Mouse (Mus musculus) intestine, embryonic 16.5 days (tissue): ENCODE data around the gene Gfra1. TPM values are rescaled to one million over a fixed set of nuclear protein-coding genes. Genes with fewer than 3 reads are reported as not detected.

ENCODE experiments used
- ATAC-seq: fragments of 200-750 bp; cut with Nextera tagmentation; 2 replicates; pipeline ENCODE4 v1.8.0; 2017; ENCODE audit warnings: moderate TSS enrichment, moderate library complexity
- H3K27ac ChIP-seq: fragments of 300-500 bp; sonication (generic); 2 replicates; pipeline ENCODE4 v1.5.1; 2014; ENCODE audit warnings: mild to moderate bottlenecking, low read length
- H3K27me3 ChIP-seq: fragments of 300-500 bp; sonication (generic); replicated peaks from 2 replicates; pipeline ENCODE4 v1.6.1; 2014; ENCODE audit warnings: low read length, control low read depth, mixed read lengths; ENCODE audit not compliant: control insufficient read depth, insufficient read depth
- H3K36me3 ChIP-seq: fragments of 300-500 bp; sonication (generic); 2 replicates; pipeline ENCODE4 v1.6.1; 2014; ENCODE audit warnings: low read length, control low read depth; ENCODE audit not compliant: control insufficient read depth, insufficient read depth
- H3K4me1 ChIP-seq: fragments of 300-500 bp; sonication (generic); 2 replicates; pipeline ENCODE4 v1.6.1; 2014; ENCODE audit warnings: low read length, control low read depth, mixed read lengths; ENCODE audit not compliant: control insufficient read depth, insufficient read depth
- H3K4me2 ChIP-seq: fragments of 300-500 bp; sonication (generic); 2 replicates; pipeline ENCODE4 v1.6.1; 2014; ENCODE audit warnings: low read depth, low read length, control low read depth
- H3K4me3 ChIP-seq: fragments of 300-500 bp; sonication (generic); 2 replicates; pipeline ENCODE4 v1.5.1; 2014; ENCODE audit warnings: mild to moderate bottlenecking, low read length
- H3K9ac ChIP-seq: fragments of 300-500 bp; sonication (generic); 2 replicates; pipeline ENCODE4 v1.6.1; 2014; ENCODE audit warnings: low read depth, low read length
- H3K9me3 ChIP-seq: fragments of 300-500 bp; sonication (generic); 2 replicates; pipeline ENCODE4 v1.6.1; 2016; ENCODE audit warnings: low read length, control low read depth; ENCODE audit not compliant: control insufficient read depth
- WGBS: fragments of 180-500 bp; shearing (Covaris S2); extraction: QIAGEN DNeasy Blood & Tissue Kit; methylation state at CpG from one replicate; pipeline ENCODE4 v1.1.7; 2014; 5-methylcytosine and 5-hydroxymethylcytosine counted together
- polyA plus RNA-seq: library from polyadenylated mRNA; unstranded; fragments of >200 nt; fragmentation: Nextera tagmentation; extraction: Ambion mirVana; gene quantifications from 2 replicates; pipeline ENCODE4 v1.2.1, GENCODE M21; 2015

Gene Gfra1
- polyA plus RNA-seq, 1 experiment from 2014 or later, result 13.3 TPM

- no peaks in the 10 kb centered on the region for H3K4me1 ChIP-seq
- H3K9ac ChIP-seq, result no peak overlapping the region
- no peak for ATAC-seq
- H3K36me3 ChIP-seq, result no peaks in the 10 kb centered on the region
- no peak overlapping the region for H3K4me3 ChIP-seq
- no peak overlapping the region for H3K4me2 ChIP-seq
- H3K27me3 ChIP-seq, result no peaks in the 10 kb centered on the region
- no peak overlapping the region for H3K27ac ChIP-seq
- no peaks in the 10 kb centered on the region for H3K9me3 ChIP-seq
- 71% methylated on average over 5 of the region's 5 CpGs for WGBS
Observed at GRCm38 (mm10) chr19:58202627-58203026, 253.1 kb downstream of the Gfra1 start.

GRCm38 (mm10) chr19:58199679-58200078 lies 256.0 kb downstream of the Gfra1 start:
- Histone ChIP-seq H3K36me3 (no peaks in the 10 kb centered on the region), H3K4me2 (no peak overlapping the region), H3K27ac (no peak overlapping the region), H3K4me1 (no peaks in the 10 kb centered on the region), H3K27me3 (no peaks in the 10 kb centered on the region), H3K9me3 (no peaks in the 10 kb centered on the region), H3K9ac (no peak overlapping the region), H3K4me3 (no peak overlapping the region)
- 69% methylated on average over 5 of the region's 5 CpGs for WGBS
- ATAC-seq, result no peak

GRCm38 (mm10) chr19:58193733-58194456 lies 261.8 kb downstream of the Gfra1 start:
- Histone ChIP-seq H3K27ac (no peak overlapping the region), H3K36me3 (no peaks in the 10 kb centered on the region), H3K9ac (no peak overlapping the region), H3K4me1 (no peaks in the 10 kb centered on the region), H3K4me2 (no peak overlapping the region), H3K4me3 (no peak overlapping the region), H3K9me3 (no peaks in the 10 kb centered on the region), H3K27me3 (no peaks in the 10 kb centered on the region)
- 50% methylated on average over 7 of the region's 7 CpGs for WGBS
- ATAC-seq, result no peak

GRCm38 (mm10) chr19:58190947-58191346 lies 264.8 kb downstream of the Gfra1 start:
- Histone ChIP-seq H3K4me2 (no peak overlapping the region), H3K9me3 (no peaks in the 10 kb centered on the region), H3K9ac (no peak overlapping the region), H3K4me3 (no peak overlapping the region), H3K27ac (no peak overlapping the region), H3K36me3 (no peaks in the 10 kb centered on the region), H3K4me1 (no peaks in the 10 kb centered on the region), H3K27me3 (no peaks in the 10 kb centered on the region)
- 59% methylated on average over 2 of the region's 2 CpGs for WGBS
- ATAC-seq, result no peak

GRCm38 (mm10) chr19:58186558-58186957 lies 269.2 kb downstream of the Gfra1 start:
- 40% methylated on average over 4 of the region's 4 CpGs for WGBS
- no peak overlapping the region for H3K9ac ChIP-seq
- H3K27ac ChIP-seq, result no peak overlapping the region
- no peaks in the 10 kb centered on the region for H3K4me1 ChIP-seq
- H3K4me3 ChIP-seq, result no peak overlapping the region
- ATAC-seq, result no peak
- H3K27me3 ChIP-seq, result no peaks in the 10 kb centered on the region
- H3K36me3 ChIP-seq, result no peaks in the 10 kb centered on the region
- H3K4me2 ChIP-seq, result no peak overlapping the region
- no peaks in the 10 kb centered on the region for H3K9me3 ChIP-seq

Other genes with a start within 250 kb of the Gfra1 start
- gene Ccdc172, start 56.1 kb upstream of the Gfra1 start, polyA plus RNA-seq, result not detected in 2 replicates
- 0.36 and 0.37 TPM in 2 replicates for gene Pnlip, start 196.6 kb upstream of the Gfra1 start, polyA plus RNA-seq